Mouse (Mus musculus) bone marrow, adult 2 months (tissue): Measurements from ENCODE around the gene Tnfrsf19.

Experiments
- CTCF ChIP-seq: fragments of 200-500 bp; IDR thresholded peaks from 2 replicates; pipeline ENCODE4 v1.5.1; 2011; ENCODE audit warnings: low read length, control low read depth; ENCODE audit not compliant: control insufficient read depth, insufficient read depth
- POLR2A ChIP-seq: fragments of 200-500 bp; IDR thresholded peaks from 2 replicates; pipeline ENCODE4 v1.6.1; 2011; ENCODE audit warnings: low read depth, mild to moderate bottlenecking, control low read depth, low read length, borderline replicate concordance; ENCODE audit not compliant: control insufficient read depth

DNA sequence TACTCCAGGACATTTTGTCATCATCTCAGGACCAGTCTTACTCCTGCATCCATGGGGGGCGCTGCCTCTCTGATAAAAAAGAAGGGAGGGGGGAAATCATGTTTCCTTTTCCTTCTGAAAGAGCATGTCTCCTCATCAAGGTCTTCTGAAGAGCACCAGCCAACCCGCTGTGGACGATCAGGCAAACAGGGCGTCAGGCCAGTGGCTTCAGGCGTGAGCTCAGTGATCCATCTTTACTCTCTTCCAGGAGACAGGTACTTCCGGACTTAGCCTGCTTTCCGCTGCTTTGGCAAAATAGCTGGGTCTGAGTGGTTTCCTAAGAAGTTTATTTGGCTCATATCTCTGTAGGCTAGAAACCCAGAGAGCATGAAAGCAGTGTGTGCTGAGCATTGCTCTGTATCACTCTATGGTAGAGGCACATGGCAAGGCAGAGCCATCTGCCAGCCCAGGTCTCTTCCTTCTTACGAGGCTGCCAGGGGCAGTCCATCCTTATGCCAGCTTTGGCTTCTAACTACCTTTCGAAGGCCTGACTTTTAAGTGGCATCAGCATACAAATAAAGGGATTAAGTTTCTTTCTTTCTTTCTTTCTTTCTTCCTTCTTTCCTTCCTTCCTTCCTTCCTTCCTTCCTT lies 13.1 kb upstream of the Tnfrsf19 start:
- TF ChIP-seq POLR2A (no peak), CTCF (no peak)
